Mouse (Mus musculus): ENCODE measurements at regions not wholly inside any gene's neighbourhood (a gene's known extent, or its start where the extent isn't known, plus 50 kb on each side); places are given as distances from the start of the nearest gene placed in this dataset.

DNA sequence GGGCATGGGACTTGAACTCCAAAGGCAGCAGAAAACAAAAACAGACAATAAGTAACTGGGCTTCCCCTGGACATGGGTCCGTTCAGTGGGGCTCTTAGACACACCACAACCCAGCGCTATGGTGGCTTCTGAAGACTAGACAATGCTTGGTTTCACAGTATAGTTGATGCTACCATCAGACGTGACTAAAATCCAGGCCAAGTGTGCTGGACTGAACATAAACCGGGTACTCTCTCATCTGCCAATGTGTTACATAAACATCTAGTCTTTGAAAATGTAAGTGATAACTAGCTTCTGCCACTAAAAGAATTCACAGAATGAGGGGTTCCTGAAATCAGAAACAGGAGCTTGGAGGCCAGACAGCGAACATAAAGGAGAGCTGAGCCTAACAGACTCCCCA is 251.7 kb upstream of the Thrb start:
- Histone ChIP-seq H3K36me3 (ENCODE audit: control insufficient read depth, insufficient read depth) (no peaks in the 10 kb centered on the region), H3K4me3 (ENCODE audit: low read depth, low read length) (no peak overlapping the region), H3K4me1 (replicated peaks; ENCODE audit: control insufficient read depth, insufficient read depth, low read length) (no peaks in the 10 kb centered on the region), H3K9me3 (ENCODE audit: control insufficient read depth) (no peaks in the 10 kb centered on the region), H3K4me2 (replicated peaks; ENCODE audit: low read depth) (no peak overlapping the region), H3K27me3 (replicated peaks; ENCODE audit: control insufficient read depth, insufficient read depth, low read length) (no peaks in the 10 kb centered on the region), H3K9ac (ENCODE audit: low read depth, low read length) (no peak overlapping the region), H3K27ac (ENCODE audit: low read depth, low read length) (no peak overlapping the region)
- TF ChIP-seq CTCF (IDR thresholded peaks at IDR 0.05; ENCODE audit: low read depth) = no peak
- WGBS = 68% methylated on average over 5 of the region's 5 CpGs
- no peak for ATAC-seq

DNA sequence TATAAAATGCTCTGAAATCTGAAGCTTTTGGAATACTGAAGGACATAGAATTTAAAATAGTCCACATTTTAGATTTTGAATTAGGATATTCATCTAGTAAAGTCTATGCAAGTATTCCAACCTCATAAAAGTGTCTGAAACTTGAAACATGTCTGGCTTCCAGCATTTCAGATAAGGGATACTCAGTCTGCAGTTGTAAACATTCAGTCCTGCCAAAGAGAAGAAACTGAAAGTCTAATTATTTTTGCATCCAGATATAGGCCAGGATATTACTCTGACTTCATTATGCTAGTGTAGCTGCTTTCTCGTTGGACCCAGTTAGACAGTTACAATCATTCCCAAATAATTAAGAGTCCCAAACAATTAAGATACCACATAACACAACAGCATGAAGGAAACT is 251.2 kb upstream of the Thrb start:
- Histone ChIP-seq H3K27ac (ENCODE audit: low read depth, low read length) (no peak overlapping the region), H3K4me3 (ENCODE audit: low read depth, low read length) (no peak overlapping the region), H3K9ac (ENCODE audit: low read depth, low read length) (no peak overlapping the region), H3K27me3 (replicated peaks; ENCODE audit: control insufficient read depth, insufficient read depth, low read length) (no peaks in the 10 kb centered on the region), H3K4me1 (replicated peaks; ENCODE audit: control insufficient read depth, insufficient read depth, low read length) (no peaks in the 10 kb centered on the region), H3K9me3 (ENCODE audit: control insufficient read depth) (no peaks in the 10 kb centered on the region), H3K4me2 (replicated peaks; ENCODE audit: low read depth) (no peak overlapping the region), H3K36me3 (ENCODE audit: control insufficient read depth, insufficient read depth) (no peaks in the 10 kb centered on the region)
- TF ChIP-seq CTCF (IDR thresholded peaks at IDR 0.05; ENCODE audit: low read depth) = no peak
- ATAC-seq = no peak
- WGBS = 50% methylated on average over 1 of the region's 1 CpGs

DNA sequence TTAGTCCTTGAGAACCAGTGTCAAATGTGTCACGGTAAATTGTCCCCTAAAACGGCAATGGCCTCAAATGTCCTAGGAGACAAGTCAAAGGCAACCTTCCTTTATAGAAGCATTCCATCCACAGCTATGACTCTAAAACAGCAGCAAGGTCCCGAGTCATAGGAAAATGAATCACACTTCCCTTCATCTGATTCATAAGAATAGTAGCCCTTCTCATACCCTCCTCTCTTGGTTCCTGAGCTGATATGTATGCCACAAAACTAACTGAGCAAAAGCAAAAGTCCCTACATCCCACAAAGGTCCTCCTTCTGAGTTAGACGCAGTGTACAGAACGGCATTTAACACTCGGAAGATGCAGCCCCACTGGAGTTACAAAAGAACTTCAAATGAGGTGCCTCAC is 250.6 kb upstream of the Thrb start:
- TF ChIP-seq CTCF (IDR thresholded peaks at IDR 0.05; ENCODE audit: low read depth) = no peak
- Histone ChIP-seq H3K27ac (ENCODE audit: low read depth, low read length) (no peak overlapping the region), H3K4me2 (replicated peaks; ENCODE audit: low read depth) (no peak overlapping the region), H3K36me3 (ENCODE audit: control insufficient read depth, insufficient read depth) (no peaks in the 10 kb centered on the region), H3K4me1 (replicated peaks; ENCODE audit: control insufficient read depth, insufficient read depth, low read length) (no peaks in the 10 kb centered on the region), H3K9me3 (ENCODE audit: control insufficient read depth) (no peaks in the 10 kb centered on the region), H3K4me3 (ENCODE audit: low read depth, low read length) (no peak overlapping the region), H3K9ac (ENCODE audit: low read depth, low read length) (no peak overlapping the region), H3K27me3 (replicated peaks; ENCODE audit: control insufficient read depth, insufficient read depth, low read length) (no peaks in the 10 kb centered on the region)
- WGBS = 93% methylated on average over 6 of the region's 6 CpGs
- no peak for ATAC-seq

DNA sequence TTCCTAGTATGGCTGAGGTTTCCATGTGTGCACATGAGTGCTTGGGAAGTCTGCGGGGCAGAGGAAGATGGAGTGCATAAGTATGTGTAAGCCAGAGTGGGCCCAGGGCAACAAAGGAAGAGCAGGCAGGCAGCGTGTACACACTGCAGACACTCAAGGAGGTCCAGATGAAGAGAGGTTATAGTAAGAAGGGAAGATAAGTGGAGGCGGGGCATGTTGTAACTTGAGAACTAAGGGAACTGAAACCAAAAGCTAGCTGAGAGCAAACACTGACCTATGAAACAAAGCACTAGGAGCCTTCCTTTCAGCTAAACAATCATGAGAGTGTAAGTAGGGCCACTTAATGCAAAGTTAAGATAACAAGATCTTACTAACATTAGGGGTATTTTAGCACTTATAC is 249.3 kb upstream of the Thrb start:
- no peak overlapping the region for H3K4me3 ChIP-seq (ENCODE audit: low read depth, low read length)
- peak; percentile 71 for ATAC-seq
- no peaks in the 10 kb centered on the region for H3K4me1 ChIP-seq (replicated peaks; ENCODE audit: control insufficient read depth, insufficient read depth, low read length)
- 24% methylated on average over 3 of the region's 3 CpGs for WGBS
- no peaks in the 10 kb centered on the region for H3K27me3 ChIP-seq (replicated peaks; ENCODE audit: control insufficient read depth, insufficient read depth, low read length)
- no peaks in the 10 kb centered on the region for H3K9me3 ChIP-seq (ENCODE audit: control insufficient read depth)
- H3K27ac ChIP-seq (ENCODE audit: low read depth, low read length) = no peak overlapping the region
- TF ChIP-seq CTCF (IDR thresholded peaks at IDR 0.05; ENCODE audit: low read depth) = no peak
- no peak overlapping the region for H3K9ac ChIP-seq (ENCODE audit: low read depth, low read length)
- no peak overlapping the region for H3K4me2 ChIP-seq (replicated peaks; ENCODE audit: low read depth)
- H3K36me3 ChIP-seq (ENCODE audit: control insufficient read depth, insufficient read depth) = no peaks in the 10 kb centered on the region

DNA sequence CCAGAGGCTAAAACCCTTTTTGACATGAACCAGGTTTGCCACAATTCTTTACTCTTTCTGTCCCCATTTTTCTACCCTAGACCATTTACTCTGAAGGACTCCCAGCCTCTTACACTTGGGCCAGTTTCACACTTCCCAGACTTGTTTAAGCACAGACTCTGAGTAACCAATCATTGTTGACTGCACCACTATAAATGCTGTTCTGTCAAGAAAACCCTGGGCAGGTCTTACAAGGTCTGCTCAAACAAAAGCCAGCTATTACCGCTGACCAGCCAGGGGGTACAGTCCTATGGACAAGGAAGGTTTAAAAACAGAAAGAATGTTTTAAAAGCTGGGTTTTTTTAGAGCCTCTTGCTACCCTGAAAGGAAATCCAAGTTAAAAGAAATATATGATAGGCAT is 248.8 kb upstream of the Thrb start:
- no peak for TF ChIP-seq CTCF (IDR thresholded peaks at IDR 0.05; ENCODE audit: low read depth)
- no peaks in the 10 kb centered on the region for H3K9me3 ChIP-seq (ENCODE audit: control insufficient read depth)
- H3K4me2 ChIP-seq (replicated peaks; ENCODE audit: low read depth) = no peak overlapping the region
- ATAC-seq = no peak
- no peaks in the 10 kb centered on the region for H3K36me3 ChIP-seq (ENCODE audit: control insufficient read depth, insufficient read depth)
- no peaks in the 10 kb centered on the region for H3K4me1 ChIP-seq (replicated peaks; ENCODE audit: control insufficient read depth, insufficient read depth, low read length)
- WGBS = 29% methylated on average over 1 of the region's 1 CpGs
- no peak overlapping the region for H3K4me3 ChIP-seq (ENCODE audit: low read depth, low read length)
- H3K27ac ChIP-seq (ENCODE audit: low read depth, low read length) = no peak overlapping the region
- no peak overlapping the region for H3K9ac ChIP-seq (ENCODE audit: low read depth, low read length)
- no peaks in the 10 kb centered on the region for H3K27me3 ChIP-seq (replicated peaks; ENCODE audit: control insufficient read depth, insufficient read depth, low read length)

DNA sequence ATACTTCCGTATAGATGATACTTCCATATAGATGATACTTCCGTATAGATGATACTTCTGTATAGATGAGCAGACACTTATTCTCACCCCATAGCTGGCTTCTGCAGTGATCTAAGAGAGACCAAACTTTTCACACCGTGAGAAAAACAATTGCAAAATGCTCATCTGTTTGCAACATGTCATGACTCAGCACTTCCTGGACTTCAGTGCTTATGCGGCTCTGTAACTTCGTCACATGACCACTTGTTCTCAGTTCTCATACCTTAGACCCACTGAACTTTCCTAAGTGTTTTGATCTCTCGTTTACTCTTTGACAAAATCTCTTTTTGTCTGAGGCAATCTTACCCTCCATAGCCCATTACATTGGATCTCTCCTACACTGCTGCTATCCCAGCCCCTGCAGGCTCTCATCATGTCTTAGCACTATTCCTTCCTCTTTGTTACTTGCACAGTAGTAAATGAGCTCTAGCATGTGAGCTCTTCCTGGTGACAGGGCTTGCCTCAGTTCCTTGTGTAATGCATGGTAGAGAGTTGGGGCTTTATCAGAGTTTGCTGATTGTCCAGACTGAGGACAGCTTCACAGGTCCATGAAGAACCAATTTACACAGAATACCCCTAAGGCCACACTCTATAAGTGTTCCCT is 245.7 kb upstream of the Thrb start:
- no peak overlapping the region for H3K27ac ChIP-seq (ENCODE audit: low read depth, low read length)
- no peak for TF ChIP-seq CTCF (IDR thresholded peaks at IDR 0.05; ENCODE audit: low read depth)
- no peak for ATAC-seq
- WGBS = 78% methylated on average over 6 of the region's 6 CpGs
- no peak overlapping the region for H3K4me2 ChIP-seq (replicated peaks; ENCODE audit: low read depth)
- H3K27me3 ChIP-seq (replicated peaks; ENCODE audit: control insufficient read depth, insufficient read depth, low read length) = no peaks in the 10 kb centered on the region
- no peaks in the 10 kb centered on the region for H3K4me1 ChIP-seq (replicated peaks; ENCODE audit: control insufficient read depth, insufficient read depth, low read length)
- H3K4me3 ChIP-seq (ENCODE audit: low read depth, low read length) = no peak overlapping the region
- no peaks in the 10 kb centered on the region for H3K36me3 ChIP-seq (ENCODE audit: control insufficient read depth, insufficient read depth)
- H3K9me3 ChIP-seq (ENCODE audit: control insufficient read depth) = no peaks in the 10 kb centered on the region
- no peak overlapping the region for H3K9ac ChIP-seq (ENCODE audit: low read depth, low read length)

DNA sequence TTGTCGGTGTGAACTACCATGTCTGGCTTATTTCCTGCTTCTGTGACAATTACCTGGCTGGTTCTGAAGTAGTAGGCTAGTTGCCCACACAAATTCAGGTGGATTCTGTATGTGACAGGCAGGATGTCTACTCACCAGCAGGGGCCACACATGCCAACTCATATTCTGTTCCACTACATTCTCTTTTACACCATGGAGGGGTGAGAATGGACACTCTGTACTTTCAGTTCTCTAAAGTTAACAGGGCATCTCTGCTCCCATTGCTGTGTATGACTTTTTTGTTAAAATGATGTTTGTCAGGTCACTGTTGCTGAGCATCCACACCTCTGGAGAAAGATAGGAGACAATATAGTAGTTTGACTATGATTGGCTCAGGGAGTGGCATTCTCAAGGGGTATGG is 232.3 kb upstream of the Thrb start:
- Histone ChIP-seq H3K9me3 (ENCODE audit: control insufficient read depth) (no peaks in the 10 kb centered on the region), H3K36me3 (ENCODE audit: control insufficient read depth, insufficient read depth) (no peaks in the 10 kb centered on the region), H3K4me2 (replicated peaks; ENCODE audit: low read depth) (no peak overlapping the region), H3K27me3 (replicated peaks; ENCODE audit: control insufficient read depth, insufficient read depth, low read length) (no peaks in the 10 kb centered on the region), H3K4me3 (ENCODE audit: low read depth, low read length) (no peak overlapping the region), H3K27ac (ENCODE audit: low read depth, low read length) (no peak overlapping the region), H3K4me1 (replicated peaks; ENCODE audit: control insufficient read depth, insufficient read depth, low read length) (no peaks in the 10 kb centered on the region), H3K9ac (ENCODE audit: low read depth, low read length) (no peak overlapping the region)
- TF ChIP-seq CTCF (IDR thresholded peaks at IDR 0.05; ENCODE audit: low read depth) = no peak
- 77% methylated on average over 1 of the region's 1 CpGs for WGBS
- no peak for ATAC-seq
